Mouse (Mus musculus) thymus, adult 18-20 months (tissue): ENCODE measurements around the gene Stum.
"Not testable (repeated sequence)": the region's sequence is repeated elsewhere in the genome, so short reads cannot be mapped to it uniquely, and the experiment has no call there.

Experiments used
- DNase-seq, 2 experiments: peaks; one replicate each; pipeline ENCODE4 v3.0.0; 2022; ENCODE audit warnings: mixed read lengths in 2 of 2

The Stum gene

GRCm38 (mm10) chr1:180403694-180404606 lies 79.4 kb downstream of the Stum start:
- DNase-seq: peak; percentile 51 to 70

- DNase-seq: no peak
Observed at GRCm38 (mm10) chr1:180403357-180403693, 80.0 kb downstream of the Stum start.

- DNase-seq: no peak
Observed at GRCm38 (mm10) chr1:180402481-180403081, 80.7 kb downstream of the Stum start.

GRCm38 (mm10) chr1:180401725-180402124 lies 81.6 kb downstream of the Stum start:
- peak in 1 of 2 experiments; percentile 63 for DNase-seq

- DNase-seq: no peak
Observed at GRCm38 (mm10) chr1:180400691-180401455, 82.4 kb downstream of the Stum start.

GRCm38 (mm10) chr1:180398446-180398845 lies 84.9 kb downstream of the Stum start:
- no peak for DNase-seq

- no peak for DNase-seq
Observed at GRCm38 (mm10) chr1:180397734-180398133, 85.6 kb downstream of the Stum start.

GRCm38 (mm10) chr1:180393873-180394272 lies 89.4 kb downstream of the Stum start:
- no peak for DNase-seq

- peak; percentile 67 to 79 for DNase-seq
Observed at GRCm38 (mm10) chr1:180393017-180393797, 90.1 kb downstream of the Stum start.

GRCm38 (mm10) chr1:180392137-180392798 lies 91.0 kb downstream of the Stum start:
- DNase-seq: no peak

GRCm38 (mm10) chr1:180391575-180391945 lies 91.7 kb downstream of the Stum start:
- no peak for DNase-seq

GRCm38 (mm10) chr1:180390746-180391574 lies 92.3 kb downstream of the Stum start:
- no peak for DNase-seq

- peak; percentile 64 to 80 for DNase-seq
Observed at GRCm38 (mm10) chr1:180390321-180390731, 93.0 kb downstream of the Stum start.

- not testable (repeated sequence) for DNase-seq
Observed at GRCm38 (mm10) chr1:180389213-180389760, 94.0 kb downstream of the Stum start.

- peak; percentile 72 to 81 for DNase-seq
Observed at GRCm38 (mm10) chr1:180388481-180388880, 94.8 kb downstream of the Stum start.

GRCm38 (mm10) chr1:180387750-180388480 lies 95.4 kb downstream of the Stum start:
- DNase-seq: no peak

GRCm38 (mm10) chr1:180386951-180387749 lies 96.2 kb downstream of the Stum start:
- DNase-seq: peak; percentile 96 to 97

- DNase-seq: no peak
Observed at GRCm38 (mm10) chr1:180385308-180385707, 98.0 kb downstream of the Stum start.

GRCm38 (mm10) chr1:180384486-180384885 lies 98.8 kb downstream of the Stum start:
- DNase-seq: no peak
